Mouse (Mus musculus) midbrain, embryonic 14.5 days (tissue): ENCODE measurements at regions not wholly inside any gene's neighbourhood (a gene's known extent, or its start where the extent isn't known, plus 50 kb on each side); places are given as distances from the start of the nearest gene placed in this dataset.

Source experiments
- ATAC-seq: fragments of 200-750 bp; cut with Nextera tagmentation; 2 replicates; pipeline ENCODE4 v1.8.0; 2017; ENCODE audit warnings: moderate number of reproducible peaks, moderate library complexity; ENCODE audit not compliant: low FRiP score, low TSS enrichment
- DNase-seq: peaks from one replicate; pipeline ENCODE4 v3.0.0-alpha.2; 2015
- H3K27ac ChIP-seq: fragments of 300-500 bp; sonication (generic); replicated peaks from 2 replicates; pipeline ENCODE4 v1.5.1; 2014; ENCODE audit warnings: mild to moderate bottlenecking, low read depth, low read length, moderate library complexity
- H3K27me3 ChIP-seq: fragments of 300-500 bp; sonication (generic); 2 replicates; pipeline ENCODE4 v1.6.1; 2014; ENCODE audit warnings: low read length, control low read depth, mixed read lengths; ENCODE audit not compliant: control insufficient read depth, insufficient read depth
- H3K36me3 ChIP-seq: fragments of 300-500 bp; sonication (generic); 2 replicates; pipeline ENCODE4 v1.6.1; 2014; ENCODE audit warnings: low read length, control low read depth; ENCODE audit not compliant: control insufficient read depth, insufficient read depth
- H3K4me1 ChIP-seq: fragments of 300-500 bp; sonication (generic); 2 replicates; pipeline ENCODE4 v1.6.1; 2014; ENCODE audit warnings: mild to moderate bottlenecking, antibody characterized with exemption, low read length, control low read depth; ENCODE audit not compliant: control insufficient read depth, insufficient read depth
- H3K4me2 ChIP-seq: fragments of 300-500 bp; sonication (generic); 2 replicates; pipeline ENCODE4 v1.6.1; 2014; ENCODE audit warnings: mild to moderate bottlenecking, low read length, moderate library complexity
- H3K4me3 ChIP-seq: fragments of 300-500 bp; sonication (generic); replicated peaks from 2 replicates; pipeline ENCODE4 v1.5.1; 2014; ENCODE audit warnings: low read depth, low read length
- H3K9ac ChIP-seq: fragments of 300-500 bp; sonication (generic); replicated peaks from 2 replicates; pipeline ENCODE4 v1.6.1; 2014; ENCODE audit warnings: mild to moderate bottlenecking, low read length, moderate library complexity
- H3K9me3 ChIP-seq: fragments of 300-500 bp; sonication (generic); 2 replicates; pipeline ENCODE4 v1.6.1; 2016; ENCODE audit warnings: low read length, control low read depth, mixed read lengths; ENCODE audit not compliant: control insufficient read depth
- WGBS: fragments of 180-500 bp; shearing (Covaris S2); extraction: QIAGEN DNeasy Blood & Tissue Kit; methylation state at CpG from one replicate; pipeline ENCODE4 v1.1.7; 2014; 5-methylcytosine and 5-hydroxymethylcytosine counted together

DNA sequence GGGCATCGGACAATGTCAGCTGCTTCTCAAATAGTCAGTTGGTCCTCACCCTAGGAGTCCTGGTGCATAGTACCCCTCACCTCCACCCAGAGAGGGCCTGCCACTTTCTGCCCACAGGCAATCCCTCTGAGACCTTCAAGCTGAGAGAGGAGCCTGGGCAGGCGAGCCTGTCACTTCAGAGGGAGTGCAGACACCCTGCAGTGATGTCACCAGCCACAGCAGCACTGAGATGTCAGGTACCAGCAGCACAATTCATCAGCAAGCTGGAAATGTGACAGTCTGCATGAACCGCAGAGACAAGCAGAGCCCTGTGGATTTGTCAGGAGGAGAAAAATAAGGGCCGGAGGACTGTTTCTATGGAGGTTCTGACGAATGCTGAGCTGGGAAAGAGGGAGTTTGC, 324.3 kb downstream of the Qk start:
- no peak overlapping the region for H3K27ac ChIP-seq

DNA sequence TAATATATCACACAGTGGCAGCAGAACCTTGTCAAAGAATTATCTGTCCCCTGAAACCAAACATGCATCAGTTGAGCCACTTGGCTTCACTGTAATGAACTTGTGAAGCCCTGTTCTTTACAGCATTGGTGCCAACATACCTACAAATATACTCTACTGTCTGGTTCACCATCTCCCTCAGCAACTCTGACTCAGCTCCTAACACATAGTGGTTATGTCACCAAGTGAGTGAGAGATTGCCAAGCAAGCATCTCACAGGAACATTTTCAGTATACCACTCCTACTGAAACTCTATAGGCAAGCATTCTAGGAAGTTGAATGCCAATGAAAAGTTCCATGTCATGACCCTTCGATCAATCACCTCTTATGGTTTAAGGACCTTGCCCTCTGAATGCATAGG, 321.2 kb upstream of the Pabpc6 start:
- Histone ChIP-seq H3K9ac (no peak overlapping the region), H3K27me3 (no peaks in the 10 kb centered on the region), H3K9me3 (no peaks in the 10 kb centered on the region; the same call in 1 of the 2 replicates), H3K4me1 (peaks cover 7% of the 10 kb centered on the region; the same call in 1 of the 2 replicates), H3K36me3 (no peaks in the 10 kb centered on the region), H3K4me2 (no peak overlapping the region), H3K27ac (no peak overlapping the region), H3K4me3 (no peak overlapping the region)
- DNase-seq (no peak), ATAC-seq (no peak)
- 90% methylated on average over 1 of the region's 1 CpGs for WGBS

More for the DNA sequence above, 324.3 kb downstream of the Qk start:
- no peaks in the 10 kb centered on the region for H3K9me3 ChIP-seq
- peaks cover 5% of the 10 kb centered on the region; the same call in 1 of the 2 replicates for H3K4me1 ChIP-seq
- 59% methylated on average over 5 of the region's 5 CpGs for WGBS
- no peak overlapping the region for H3K4me3 ChIP-seq
- ATAC-seq (no peak), DNase-seq (no peak)
- H3K36me3 ChIP-seq: no peaks in the 10 kb centered on the region
- H3K4me2 ChIP-seq: no peak overlapping the region
- no peaks in the 10 kb centered on the region for H3K27me3 ChIP-seq
- H3K9ac ChIP-seq: no peak overlapping the region

DNA sequence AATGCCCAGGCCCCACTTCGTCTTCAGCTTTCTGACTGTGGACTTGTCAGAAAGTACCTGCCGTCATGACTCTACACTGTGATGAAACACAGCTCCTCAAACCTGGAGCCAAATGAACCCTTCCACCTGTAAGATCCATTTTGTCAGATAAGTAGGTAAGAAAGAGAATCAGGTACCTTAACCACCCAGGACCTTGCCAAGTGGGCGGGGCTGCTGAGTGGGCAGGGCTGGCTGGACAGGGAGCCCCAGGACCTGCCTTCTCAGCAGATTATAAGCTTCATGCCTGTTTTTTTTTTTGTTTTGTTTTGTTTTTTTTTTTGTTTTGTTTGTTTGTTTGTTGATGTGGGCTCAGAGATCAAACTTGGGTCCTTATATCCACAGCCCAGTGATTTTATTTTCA, 311.8 kb upstream of the Pabpc6 start:
- Histone ChIP-seq H3K4me3 (no peak overlapping the region), H3K4me1 (peaks cover 9% of the 10 kb centered on the region; the same call in 1 of the 2 replicates), H3K36me3 (no peaks in the 10 kb centered on the region), H3K4me2 (no peak overlapping the region), H3K27ac (no peak overlapping the region), H3K9ac (no peak overlapping the region), H3K9me3 (no peaks in the 10 kb centered on the region; the same call in 1 of the 2 replicates), H3K27me3 (no peaks in the 10 kb centered on the region)
- DNase-seq: no peak
- WGBS: 93% methylated on average over 3 of the region's 3 CpGs
- no peak for ATAC-seq

DNA sequence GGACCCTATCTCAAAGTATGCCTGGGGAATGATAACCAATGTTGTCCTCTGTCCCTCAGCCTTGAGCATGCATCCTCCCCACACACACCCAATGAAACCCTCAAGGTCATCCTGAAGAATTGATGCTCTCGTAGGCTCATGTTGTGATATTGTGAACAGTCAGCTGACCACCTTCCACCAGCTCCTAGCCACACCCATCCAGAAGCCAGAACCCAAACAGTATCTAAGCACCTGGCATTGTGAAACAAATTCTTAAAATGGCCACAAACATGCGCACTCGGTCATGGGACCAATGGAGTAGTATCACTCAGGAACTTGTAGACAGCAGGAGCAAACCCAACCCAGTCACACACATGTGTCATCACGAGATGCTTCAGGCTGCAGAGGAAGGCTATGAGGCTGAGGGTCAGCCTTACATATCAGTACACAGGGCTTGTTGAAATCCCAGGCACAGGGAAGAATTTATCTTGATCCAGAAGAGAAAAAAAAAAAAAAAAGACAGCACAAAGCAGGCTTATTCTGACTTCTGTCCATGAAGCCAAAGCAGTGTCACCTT, 307.4 kb upstream of the Pabpc6 start:
- H3K36me3 ChIP-seq: no peaks in the 10 kb centered on the region
- H3K27ac ChIP-seq: no peak overlapping the region
- no peak overlapping the region for H3K9ac ChIP-seq
- H3K27me3 ChIP-seq: no peaks in the 10 kb centered on the region
- ATAC-seq: no peak
- DNase-seq: no peak
- H3K4me1 ChIP-seq: peaks cover 6% of the 10 kb centered on the region; the same call in 1 of the 2 replicates
- no peaks in the 10 kb centered on the region for H3K9me3 ChIP-seq
- no peak overlapping the region for H3K4me2 ChIP-seq
- H3K4me3 ChIP-seq: no peak overlapping the region
- WGBS: 96% methylated on average over 4 of the region's 4 CpGs

DNA sequence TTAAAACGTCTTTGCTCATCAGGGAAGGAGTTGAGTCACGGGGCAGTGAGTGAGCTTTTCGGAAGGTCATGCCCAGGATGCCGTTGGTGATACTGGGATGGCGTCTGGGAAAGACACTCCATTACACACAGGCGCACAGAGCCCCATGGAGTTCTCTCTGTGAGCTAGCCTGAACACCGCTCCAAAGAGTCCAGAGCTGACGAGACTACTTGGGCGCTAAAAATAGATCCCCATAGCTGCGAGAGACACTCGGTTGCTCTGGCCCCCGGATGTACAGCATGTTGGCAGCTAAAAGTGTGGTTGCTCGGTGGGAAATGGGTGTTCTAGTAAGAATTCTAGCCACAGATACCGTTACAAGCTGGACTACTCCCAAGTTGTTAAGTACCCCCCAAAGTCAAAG, 306.5 kb upstream of the Pabpc6 start:
- Histone ChIP-seq H3K27ac (no peak overlapping the region), H3K4me2 (no peak overlapping the region), H3K4me3 (no peak overlapping the region), H3K9me3 (no peaks in the 10 kb centered on the region), H3K9ac (no peak overlapping the region), H3K36me3 (no peaks in the 10 kb centered on the region), H3K4me1 (peaks cover 6% of the 10 kb centered on the region; the same call in 1 of the 2 replicates), H3K27me3 (no peaks in the 10 kb centered on the region)
- DNase-seq (no peak), ATAC-seq (no peak)
- WGBS: 87% methylated on average over 14 of the region's 14 CpGs

DNA sequence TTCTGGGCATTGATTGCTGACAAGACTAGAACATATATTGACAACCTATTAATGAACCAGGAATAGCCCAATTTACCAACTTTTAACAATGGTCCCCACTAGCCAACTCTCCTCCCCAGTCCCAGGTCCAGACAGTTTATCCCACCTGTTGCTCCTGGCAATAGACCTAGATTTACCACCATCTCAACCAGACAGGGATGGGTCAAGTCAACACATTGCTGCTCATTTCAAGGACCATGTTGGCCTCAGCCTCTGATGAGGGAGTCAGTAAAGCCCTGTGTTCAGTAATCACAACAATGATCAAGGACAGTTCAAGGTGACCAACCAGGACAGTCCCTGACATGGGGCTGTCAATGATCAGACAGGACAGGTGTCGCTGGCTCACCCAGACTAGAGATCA, 305.6 kb upstream of the Pabpc6 start:
- 91% methylated on average over 1 of the region's 1 CpGs for WGBS
- no peak overlapping the region for H3K27ac ChIP-seq

DNA sequence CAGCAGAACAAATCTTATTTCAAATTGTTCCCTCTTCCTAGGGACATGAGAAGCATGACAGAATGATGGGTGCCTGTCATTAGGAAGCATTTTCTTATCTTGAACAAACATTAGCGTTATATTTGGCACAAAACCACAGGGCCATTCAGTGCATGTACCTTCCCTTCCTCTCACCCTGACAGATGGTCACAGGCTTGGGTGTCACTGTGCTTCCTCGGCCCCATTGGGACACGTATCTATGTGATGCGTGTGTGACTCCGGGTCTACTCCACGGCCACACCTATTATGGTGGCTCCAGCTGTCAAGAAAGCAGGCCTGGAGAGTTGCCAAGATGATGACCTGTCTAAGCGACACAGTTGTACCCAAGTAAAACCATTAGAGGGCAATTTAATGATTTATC, 298.5 kb upstream of the Pabpc6 start:
- ATAC-seq (no peak), DNase-seq (peak; percentile 23)
- no peak overlapping the region for H3K9ac ChIP-seq
- H3K27me3 ChIP-seq: no peaks in the 10 kb centered on the region
- no peak overlapping the region for H3K4me3 ChIP-seq
- 64% methylated on average over 7 of the region's 7 CpGs for WGBS
- H3K36me3 ChIP-seq: no peaks in the 10 kb centered on the region
- peaks cover 8% of the 10 kb centered on the region; the same call in 1 of the 2 replicates for H3K4me1 ChIP-seq
- H3K4me2 ChIP-seq: no peak overlapping the region
- H3K9me3 ChIP-seq: no peaks in the 10 kb centered on the region
- H3K27ac ChIP-seq: no peak overlapping the region; the same call in 1 of the 2 replicates

More for the DNA sequence above, 305.6 kb upstream of the Pabpc6 start:
- Histone ChIP-seq H3K27me3 (no peaks in the 10 kb centered on the region), H3K9ac (no peak overlapping the region), H3K9me3 (no peaks in the 10 kb centered on the region), H3K4me2 (no peak overlapping the region), H3K4me1 (peaks cover 6% of the 10 kb centered on the region; the same call in 1 of the 2 replicates), H3K36me3 (no peaks in the 10 kb centered on the region), H3K4me3 (no peak overlapping the region)
- ATAC-seq: no peak
- no peak for DNase-seq

DNA sequence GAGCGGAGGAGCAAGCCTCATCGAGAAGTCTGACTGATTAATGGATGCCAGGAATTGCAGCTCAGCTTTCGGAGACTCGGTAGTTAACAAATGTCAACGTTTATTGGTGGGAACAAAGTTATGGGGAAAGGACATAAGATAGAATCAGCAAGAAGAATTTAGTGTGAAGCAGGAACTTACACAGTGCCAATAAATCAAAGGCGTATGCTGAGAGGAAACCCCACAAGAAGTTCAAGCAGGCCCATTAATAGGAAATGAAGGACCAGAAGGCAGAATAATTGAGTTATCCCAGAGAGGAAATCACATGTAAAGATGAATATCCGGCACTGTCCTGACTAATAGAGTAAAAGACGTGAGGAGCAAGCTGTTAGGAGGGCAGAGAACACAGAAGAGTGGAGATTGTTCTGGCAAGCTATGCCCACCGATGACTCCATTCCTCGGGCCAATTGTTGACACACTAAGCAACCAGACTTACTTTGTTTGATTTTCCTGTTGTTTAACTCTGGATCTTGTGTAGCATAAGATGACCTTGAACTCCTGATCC, 293.4 kb upstream of the Pabpc6 start:
- Histone ChIP-seq H3K27me3 (no peaks in the 10 kb centered on the region), H3K4me3 (no peak overlapping the region), H3K4me1 (peaks cover 8% of the 10 kb centered on the region; the same call in 1 of the 2 replicates), H3K36me3 (no peaks in the 10 kb centered on the region), H3K9ac (no peak overlapping the region), H3K9me3 (no peaks in the 10 kb centered on the region), H3K27ac (no peak overlapping the region), H3K4me2 (no peak overlapping the region)
- WGBS: 89% methylated on average over 10 of the region's 10 CpGs
- DNase-seq (no peak), ATAC-seq (no peak)

DNA sequence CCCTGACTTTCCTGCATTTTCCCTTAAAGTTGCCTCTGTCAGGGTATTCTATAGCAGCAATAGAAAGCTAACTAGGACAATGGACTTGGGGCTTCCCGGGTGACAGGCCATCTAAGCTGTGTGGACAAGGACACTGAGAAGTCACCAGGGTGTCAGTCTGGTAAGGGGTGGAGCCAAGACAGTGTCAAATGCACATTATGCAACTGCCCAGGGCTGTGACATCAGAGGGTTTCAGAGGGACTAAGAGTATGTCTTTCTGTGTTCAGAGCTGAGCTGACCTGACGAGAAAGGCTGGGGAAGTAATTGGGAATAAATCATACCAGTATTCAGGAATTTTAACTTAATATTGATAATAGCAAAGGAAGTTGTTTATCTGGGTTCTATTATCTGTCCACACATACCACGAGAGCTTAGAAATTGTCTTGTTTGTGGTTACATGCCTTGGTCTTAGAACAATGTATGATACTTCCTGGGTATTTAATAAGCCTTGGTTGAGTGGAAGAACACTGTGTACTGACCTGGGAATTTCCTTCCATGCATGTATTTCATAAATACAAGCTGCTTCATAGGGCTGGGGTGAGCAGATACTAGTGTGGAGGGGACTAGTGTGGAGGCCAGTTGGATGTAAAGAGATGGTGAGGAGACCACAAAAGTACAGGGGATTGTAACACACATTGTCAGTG, 279.6 kb upstream of the Pabpc6 start:
- Histone ChIP-seq H3K4me1 (no peaks in the 10 kb centered on the region), H3K36me3 (no peaks in the 10 kb centered on the region), H3K27ac (no peak overlapping the region), H3K4me3 (no peak overlapping the region), H3K4me2 (no peak overlapping the region), H3K27me3 (no peaks in the 10 kb centered on the region), H3K9ac (no peak overlapping the region), H3K9me3 (no peaks in the 10 kb centered on the region)
- WGBS: 70% methylated on average over 3 of the region's 3 CpGs
- no peak for DNase-seq
- no peak for ATAC-seq
